Mouse (Mus musculus): Measurements from ENCODE around the gene Coq7. TPM values are rescaled to one million over a fixed set of nuclear protein-coding genes. Genes with fewer than 3 reads are reported as not detected.

The Coq7 gene
- 12.7 TPM for polyA plus RNA-seq (2017; shearing (Covaris generic))

DNA sequence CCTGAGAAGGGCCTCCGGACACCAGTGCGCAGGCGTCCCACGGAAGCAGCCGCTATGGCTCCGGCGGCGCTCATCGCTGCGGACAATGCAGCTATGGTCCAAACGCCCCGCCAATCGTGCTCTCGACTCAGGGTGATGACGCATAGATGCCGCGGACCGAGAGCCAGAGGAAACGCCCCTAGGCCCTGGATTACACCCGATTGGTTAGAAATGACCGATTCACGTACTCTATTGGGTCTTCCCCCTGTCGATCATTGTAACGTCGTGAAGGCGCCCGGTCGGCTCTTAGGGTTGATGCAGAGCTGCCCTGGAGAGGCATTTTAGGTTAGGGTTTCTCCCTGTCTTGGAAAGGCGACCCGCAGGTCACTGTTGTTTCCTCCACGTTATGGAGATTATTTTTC lies at the start of gene Coq7:
TSS of gene Coq7 (minus strand) at position 179 of the 401 bp plus-strand sequence.

GRCm38 (mm10) chr7:118491431-118492147 lies 41.6 kb downstream of the Coq7 start, which contains the start of gene Itpripl2:
Itpripl2 (minus strand) TSS chr7:118491975.

Other genes starting within 250 kb of the Coq7 start
- gene Syt17, start 85.1 kb downstream of the Coq7 start, polyA plus RNA-seq (2017; shearing (Covaris generic)) = 0.37 TPM
- 0.84 TPM for gene Itpripl2, start 41.4 kb downstream of the Coq7 start, polyA plus RNA-seq (2017; shearing (Covaris generic))
- gene Tmc7, start 51.4 kb upstream of the Coq7 start, polyA plus RNA-seq (2017; shearing (Covaris generic)) = not detected
- not detected for gene Tmc5, start 63.9 kb upstream of the Coq7 start, polyA plus RNA-seq (2017; shearing (Covaris generic))
- 26.0 TPM for gene Gde1, start 172.4 kb upstream of the Coq7 start, polyA plus RNA-seq (2017; shearing (Covaris generic))
- gene Ccp110, start 179.2 kb upstream of the Coq7 start, polyA plus RNA-seq (2017; shearing (Covaris generic)) = 8.0 TPM
- 113 TPM for gene Vps35l, start 206.9 kb upstream of the Coq7 start, polyA plus RNA-seq (2017; shearing (Covaris generic))

Data from activated CD4-positive, CD25-positive, alpha-beta regulatory T cell, adult 9 weeks (primary cell).